Mouse (Mus musculus): ENCODE measurements around the gene Rnf208. TPM values are rescaled to one million over a fixed set of nuclear protein-coding genes. Genes with fewer than 3 reads are reported as not detected.
"Not testable (repeated sequence)": the region's sequence is repeated elsewhere in the genome, so short reads cannot be mapped to it uniquely, and the experiment has no call there.

Gene Rnf208
- polyA plus RNA-seq, 1 experiment: 145 TPM

DNA sequence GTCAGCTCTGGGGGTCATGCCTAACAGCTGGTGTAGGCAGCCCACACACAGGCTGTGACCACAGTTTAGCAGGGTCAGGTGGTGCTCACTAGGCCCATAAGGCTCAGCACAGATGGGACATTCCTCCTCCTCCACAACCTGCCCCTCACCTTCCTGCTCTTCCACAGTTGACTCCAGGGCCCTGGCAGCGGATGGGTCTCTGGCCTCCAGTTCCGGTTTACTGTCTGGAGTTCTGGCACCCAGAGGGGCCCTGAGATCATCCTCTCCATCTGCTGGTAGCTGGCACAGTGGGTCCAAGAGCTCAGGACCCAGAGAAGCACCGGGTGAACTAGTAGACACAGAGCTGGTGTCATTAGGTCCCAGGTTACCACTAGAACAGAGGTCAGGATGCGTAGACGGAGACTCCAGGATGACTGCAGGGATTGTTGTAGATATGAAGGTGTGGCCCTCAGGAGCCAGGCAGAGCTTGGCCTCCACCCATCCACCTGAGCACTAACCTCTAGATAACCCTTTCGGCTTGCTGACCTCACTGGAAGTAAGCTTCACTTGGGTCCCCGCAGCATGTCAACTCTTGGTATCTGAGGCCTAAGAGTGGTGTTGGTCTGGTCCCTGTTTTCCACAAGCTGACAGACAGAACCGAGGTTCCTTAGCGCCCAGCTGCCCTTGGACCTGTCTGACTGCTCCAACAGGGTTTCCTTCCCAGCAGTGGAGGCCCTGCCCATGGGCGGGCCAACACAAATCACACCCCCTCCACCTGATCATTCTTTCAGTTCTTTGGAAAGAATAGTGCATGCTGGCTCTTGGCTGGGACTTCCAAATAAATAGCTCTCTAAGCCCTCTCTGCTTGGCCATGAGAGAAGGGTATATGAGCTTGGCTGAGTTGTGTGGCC is 4.4 kb downstream of the Rnf208 start, which contains the start of gene AL732309.1:
Gene AL732309.1 (minus strand): TSS at position 681 of the 890 bp plus-strand sequence.
- 43% methylated on average over 10 of the region's 10 CpGs for WGBS
- H3K27ac ChIP-seq (ENCODE audit: insufficient read depth, low read depth, low read length): peak within 1 kb of the TSS; percentile 85
- H3K4me1 ChIP-seq (ENCODE audit: control insufficient read depth, insufficient read depth, insufficient read length, low read length): peaks cover 18% of the 10 kb centered on the region

DNA sequence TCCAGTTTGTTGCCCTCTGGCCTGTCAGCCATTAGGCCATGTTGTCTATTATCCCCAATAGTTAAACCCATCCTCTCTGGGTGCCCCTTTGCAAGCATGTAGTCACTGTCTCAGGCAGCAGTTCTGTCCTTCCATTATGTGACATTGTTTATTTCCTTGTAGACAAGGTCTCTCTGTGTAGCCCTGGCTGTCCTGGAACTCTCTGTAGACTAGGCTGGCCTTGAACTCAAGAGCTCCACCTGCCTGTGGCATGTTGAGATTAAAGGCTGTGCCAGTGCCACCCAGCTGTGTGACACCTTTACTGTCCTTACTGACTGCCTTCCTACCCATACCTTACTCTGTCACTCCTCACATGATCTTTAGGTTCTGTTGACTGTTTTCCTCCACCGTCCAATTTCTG is 10.3 kb downstream of the Rnf208 start:
- H3K36me3 ChIP-seq (ENCODE audit: control insufficient read depth, insufficient read depth, low read length): peaks cover 26% of the 10 kb centered on the region
- no peak overlapping the region for H3K27ac ChIP-seq (ENCODE audit: insufficient read depth, low read depth, low read length)
- TF ChIP-seq POLR2A (IDR thresholded peaks at IDR 0.05; ENCODE audit: low read depth, low read length): no peak
- peak; percentile 38; the same call in 1 of the 2 replicates for TF ChIP-seq CTCF (IDR thresholded peaks at IDR 0.05; ENCODE audit: extremely low read depth, insufficient read length, insufficient replicate concordance, low read depth, low read length)
- peaks cover 5% of the 10 kb centered on the region for H3K4me1 ChIP-seq (ENCODE audit: control insufficient read depth, insufficient read depth, insufficient read length, low read length)
- 65% methylated on average over 1 of the region's 1 CpGs for WGBS
- H3K4me3 ChIP-seq (ENCODE audit: low read depth, low read length): no peak overlapping the region
- H3K27me3 ChIP-seq (ENCODE audit: control insufficient read depth, insufficient read depth, low read length): no peaks in the 10 kb centered on the region

More for the DNA sequence above, 4.4 kb downstream of the Rnf208 start, which contains the start of gene AL732309.1:
- Histone ChIP-seq H3K27me3 (ENCODE audit: control insufficient read depth, insufficient read depth, low read length) (no peaks in the 10 kb centered on the region; the same call in 1 of the 2 replicates), H3K36me3 (ENCODE audit: control insufficient read depth, insufficient read depth, low read length) (peaks cover 23% of the 10 kb centered on the region), H3K4me3 (ENCODE audit: low read depth, low read length) (peak within 1 kb of the TSS; percentile 53)
- TF ChIP-seq CTCF (IDR thresholded peaks at IDR 0.05; ENCODE audit: extremely low read depth, insufficient read length, insufficient replicate concordance, low read depth, low read length) (no peak), POLR2A (IDR thresholded peaks at IDR 0.05; ENCODE audit: low read depth, low read length) (peak; percentile 68; the same call in 1 of the 2 replicates)

DNA sequence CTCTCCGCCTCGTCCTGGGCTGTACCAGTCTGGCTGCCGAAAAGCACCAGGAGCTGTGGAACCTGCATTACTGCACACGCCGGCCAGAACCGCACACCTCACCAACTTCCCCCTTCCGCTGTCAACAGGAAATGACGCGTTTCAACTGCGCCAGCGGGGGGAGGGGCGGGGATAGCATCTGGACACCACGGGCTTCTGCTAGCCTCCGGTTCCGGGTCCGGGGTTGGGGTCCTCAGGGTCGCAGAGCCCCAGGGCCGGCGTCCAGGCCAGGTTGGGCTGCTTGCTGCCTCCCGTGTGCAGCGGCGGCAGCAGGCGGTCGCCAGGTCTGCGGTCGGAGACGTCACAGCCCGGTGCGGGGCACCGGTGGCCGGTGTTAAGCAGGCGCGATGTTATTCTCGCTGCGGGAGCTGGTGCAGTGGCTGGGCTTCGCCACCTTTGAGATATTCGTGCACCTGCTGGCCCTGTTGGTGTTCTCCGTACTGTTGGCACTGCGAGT is 13.3 kb downstream of the Rnf208 start, which contains the start of gene Tmem203:
Gene Tmem203 (plus strand): TSS at position 156 of the 496 bp plus-strand sequence.
- Histone ChIP-seq H3K27me3 (ENCODE audit: control insufficient read depth, insufficient read depth, low read length) (no peaks in the 10 kb centered on the region), H3K36me3 (ENCODE audit: control insufficient read depth, insufficient read depth, low read length) (peaks cover 7% of the 10 kb centered on the region), H3K4me1 (ENCODE audit: control insufficient read depth, insufficient read depth, insufficient read length, low read length) (peaks cover 5% of the 10 kb centered on the region), H3K4me3 (ENCODE audit: low read depth, low read length) (peak within 1 kb of the TSS; percentile 98), H3K27ac (ENCODE audit: insufficient read depth, low read depth, low read length) (peak within 1 kb of the TSS; percentile 69)
- TF ChIP-seq POLR2A (IDR thresholded peaks at IDR 0.05; ENCODE audit: low read depth, low read length) (no peak; the same call in 1 of the 2 replicates), CTCF (IDR thresholded peaks at IDR 0.05; ENCODE audit: extremely low read depth, insufficient read length, insufficient replicate concordance, low read depth, low read length) (no peak)
- WGBS: under 1% methylated on average over 39 of the region's 39 CpGs

GRCm38 (mm10) chr2:25256443-25257109 is 14.5 kb downstream of the Rnf208 start:
- not testable (repeated sequence) for H3K27me3 ChIP-seq (ENCODE audit: control insufficient read depth, insufficient read depth, low read length); H3K27ac ChIP-seq (ENCODE audit: insufficient read depth, low read depth, low read length); H3K4me1 ChIP-seq (ENCODE audit: control insufficient read depth, insufficient read depth, insufficient read length, low read length); H3K36me3 ChIP-seq (ENCODE audit: control insufficient read depth, insufficient read depth, low read length); H3K4me3 ChIP-seq (ENCODE audit: low read depth, low read length)
- WGBS: 22% methylated on average over 12 of the region's 12 CpGs

DNA sequence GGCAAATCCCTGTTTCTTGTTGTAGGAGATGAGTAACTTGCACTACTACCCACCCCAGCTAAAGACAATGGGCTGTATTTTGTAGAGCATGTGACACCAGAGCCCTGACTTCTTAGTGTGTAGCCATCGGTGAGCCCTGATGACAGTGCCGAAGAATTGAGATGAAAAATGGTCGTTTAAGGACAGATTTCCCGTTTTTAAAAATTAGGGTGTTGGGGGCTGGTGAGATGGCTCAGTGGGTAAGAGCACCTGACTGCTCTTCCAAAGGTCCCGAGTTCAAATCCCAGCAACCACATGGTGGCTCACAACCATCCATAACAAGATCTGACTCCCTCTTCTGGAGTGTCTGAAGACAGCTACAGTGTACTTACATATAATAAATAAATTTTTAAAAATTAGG is 15.2 kb downstream of the Rnf208 start:
- not testable (repeated sequence) for H3K27ac ChIP-seq (ENCODE audit: insufficient read depth, low read depth, low read length); H3K4me1 ChIP-seq (ENCODE audit: control insufficient read depth, insufficient read depth, insufficient read length, low read length); H3K36me3 ChIP-seq (ENCODE audit: control insufficient read depth, insufficient read depth, low read length); H3K4me3 ChIP-seq (ENCODE audit: low read depth, low read length); H3K27me3 ChIP-seq (ENCODE audit: control insufficient read depth, insufficient read depth, low read length)
- whole genome bisulfite sequencing: 80% methylated on average over 5 of the region's 5 CpGs

DNA sequence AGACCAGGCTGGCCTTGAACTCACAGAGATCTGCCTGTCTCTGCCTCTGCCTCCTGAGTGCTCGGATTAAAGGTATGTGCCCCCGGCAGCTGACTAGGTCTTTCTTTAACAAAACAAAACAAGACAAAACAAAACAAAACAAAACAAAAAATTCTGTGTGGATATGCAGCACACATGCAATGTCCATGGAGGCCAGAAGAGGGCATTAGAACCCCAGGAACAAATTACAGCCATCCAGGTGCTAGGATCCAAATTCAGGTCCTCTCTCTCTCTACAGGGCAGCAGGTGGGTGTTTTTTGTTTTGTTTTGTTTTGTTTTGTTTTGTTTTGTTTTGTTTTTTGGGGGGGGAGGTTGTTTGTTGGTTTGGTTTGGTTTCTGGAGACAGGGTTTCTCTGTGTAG is 16.8 kb downstream of the Rnf208 start:
- TF ChIP-seq POLR2A (IDR thresholded peaks at IDR 0.05; ENCODE audit: low read depth, low read length): no peak
- TF ChIP-seq CTCF (IDR thresholded peaks at IDR 0.05; ENCODE audit: extremely low read depth, insufficient read length, insufficient replicate concordance, low read depth, low read length): no peak
- Histone ChIP-seq H3K27me3 (ENCODE audit: control insufficient read depth, insufficient read depth, low read length) (no peaks in the 10 kb centered on the region), H3K4me3 (ENCODE audit: low read depth, low read length) (no peak overlapping the region), H3K36me3 (ENCODE audit: control insufficient read depth, insufficient read depth, low read length) (no peaks in the 10 kb centered on the region), H3K4me1 (ENCODE audit: control insufficient read depth, insufficient read depth, insufficient read length, low read length) (peaks cover 5% of the 10 kb centered on the region), H3K27ac (ENCODE audit: insufficient read depth, low read depth, low read length) (no peak overlapping the region)
- 67% methylated on average over 2 of the region's 2 CpGs for WGBS

GRCm38 (mm10) chr2:25261870-25262269 is 19.8 kb downstream of the Rnf208 start:
- WGBS: 28% methylated on average over 12 of the region's 12 CpGs
- Histone ChIP-seq H3K4me1 (ENCODE audit: control insufficient read depth, insufficient read depth, insufficient read length, low read length) (no peaks in the 10 kb centered on the region; the same call in 1 of the 2 replicates), H3K36me3 (ENCODE audit: control insufficient read depth, insufficient read depth, low read length) (no peaks in the 10 kb centered on the region), H3K4me3 (ENCODE audit: low read depth, low read length) (peak overlapping the region; percentile 58), H3K27me3 (ENCODE audit: control insufficient read depth, insufficient read depth, low read length) (no peaks in the 10 kb centered on the region), H3K27ac (ENCODE audit: insufficient read depth, low read depth, low read length) (peak overlapping the region; percentile 64)
- TF ChIP-seq CTCF (IDR thresholded peaks at IDR 0.05; ENCODE audit: extremely low read depth, insufficient read length, insufficient replicate concordance, low read depth, low read length): no peak
- TF ChIP-seq POLR2A (IDR thresholded peaks at IDR 0.05; ENCODE audit: low read depth, low read length): no peak

Data from small intestine, adult 2 months (tissue).